Comparison of ENCODE assay signal across 13 mouse cellular contexts in the genomic region with DNA sequence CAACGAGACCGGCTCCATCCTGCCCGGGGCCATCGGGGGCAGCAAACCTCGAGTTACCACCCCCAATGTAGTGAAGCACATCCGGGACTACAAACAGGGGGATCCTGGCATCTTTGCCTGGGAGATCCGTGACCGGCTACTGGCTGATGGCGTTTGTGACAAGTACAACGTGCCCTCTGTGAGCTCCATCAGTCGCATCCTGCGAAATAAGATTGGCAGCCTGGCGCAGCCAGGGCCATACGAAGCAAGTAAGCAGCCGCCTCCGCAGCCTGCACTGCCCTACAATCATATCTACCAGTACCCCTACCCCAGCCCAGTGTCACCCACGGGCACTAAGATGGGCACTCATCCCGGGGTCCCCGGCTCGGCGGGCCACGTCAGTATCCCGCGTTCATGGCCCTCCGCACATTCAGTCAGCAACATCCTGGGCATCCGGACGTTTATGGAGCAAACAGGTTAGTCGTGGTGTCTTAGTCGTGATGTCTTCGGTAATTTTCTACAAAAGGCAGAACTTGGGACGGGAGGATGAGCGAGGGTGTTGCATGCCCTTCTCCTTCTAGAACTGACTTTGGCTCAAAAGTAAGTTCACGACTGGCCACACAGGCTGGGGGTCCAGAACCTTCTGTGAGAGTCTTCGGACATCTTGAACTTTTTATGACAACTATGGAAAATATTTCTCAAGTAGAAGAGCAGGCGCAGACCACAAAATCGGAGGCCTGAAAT. TPM values are rescaled to one million over a fixed set of nuclear protein-coding genes. Genes with fewer than 3 reads are reported as not detected.
DNase-seq lines count a peak whose midpoint lies in the region; ATAC-seq and TF ChIP-seq lines count a peak whose summit lies in the region.
"Had no signal": no experiment of that assay in that cellular context is flagged by ENCODE, and none has a peak within 500 bp of the region (broad histone marks: within the 10 kb centered on the region; RNA-seq: fewer than 3 reads in every experiment).

No protein-coding gene starts in this region.

- no peak for DNase-seq in heart, embryonic 10.5 days (ENCODE audit: low spot score)
- DNase-seq in heart, postnatal 14 days: no peak
- DNase-seq in midbrain, embryonic 10.5 days (ENCODE audit: low spot score): no peak
- DNase-seq in forebrain, postnatal 0 days: peak; percentile 6
- no peak for DNase-seq in frontal cortex, adult 2 months (ENCODE audit: extremely low spot score in 1 of 2, low spot score in 1 of 2)
- no peak for DNase-seq in adrenal gland, adult 18-20 months (ENCODE audit: low spot score in 2 of 2)
- DNase-seq: cerebellum, adult 9-10 months; lung, postnatal 36 days had no signal

- H3K36me3 ChIP-seq in heart, embryonic 10.5 days: no peaks in the 10 kb centered on the region
- no peaks in the 10 kb centered on the region for H3K36me3 ChIP-seq in midbrain, embryonic 10.5 days
- H3K36me3 ChIP-seq in midbrain, embryonic 15.5 days (replicated peaks): no peaks in the 10 kb centered on the region
- H3K36me3 ChIP-seq in forebrain, postnatal 0 days (ENCODE audit: insufficient read depth): no peaks in the 10 kb centered on the region
- no peaks in the 10 kb centered on the region for H3K36me3 ChIP-seq in neural tube, embryonic 13.5 days

- ATAC-seq in midbrain, embryonic 15.5 days (replicated peaks): no peak
- no peak; the same call in 1 of the 2 replicates for ATAC-seq in forebrain, postnatal 0 days
- ATAC-seq in neural tube, embryonic 13.5 days (ENCODE audit: low read depth): no peak

- no peak overlapping the region for H3K4me2 ChIP-seq in midbrain, embryonic 15.5 days
- no peak overlapping the region for H3K4me2 ChIP-seq in forebrain, postnatal 0 days (ENCODE audit: low read depth)
- peak overlapping the region; percentile 43 for H3K4me2 ChIP-seq in neural tube, embryonic 13.5 days

- peak overlapping the region; percentile 58 for H3K4me3 ChIP-seq in heart, embryonic 10.5 days
- peak overlapping the region; percentile 44; the same call in 1 of the 2 replicates for H3K4me3 ChIP-seq in midbrain, embryonic 10.5 days
- H3K4me3 ChIP-seq in midbrain, embryonic 15.5 days: no peak overlapping the region
- H3K4me3 ChIP-seq in forebrain, postnatal 0 days (ENCODE audit: low read depth, low read length): no peak overlapping the region
- H3K4me3 ChIP-seq in neural tube, embryonic 13.5 days: peak overlapping the region; percentile 30

- 2% methylated on average over 36 of the region's 36 CpGs for WGBS in heart, embryonic 10.5 days
- 2% methylated on average over 36 of the region's 36 CpGs for WGBS in midbrain, embryonic 10.5 days
- WGBS in midbrain, embryonic 15.5 days: 2% methylated on average over 36 of the region's 36 CpGs
- WGBS in forebrain, postnatal 0 days: 2% methylated on average over 36 of the region's 36 CpGs
- WGBS in neural tube, embryonic 13.5 days: 2% methylated on average over 36 of the region's 36 CpGs

- TF ChIP-seq CTCF in forebrain, postnatal 0 days (IDR thresholded peaks at IDR 0.05; ENCODE audit: low read depth): no peak

- no peak overlapping the region for H3K9ac ChIP-seq in midbrain, embryonic 15.5 days
- H3K9ac ChIP-seq in forebrain, postnatal 0 days: no peak overlapping the region
- H3K9ac ChIP-seq in neural tube, embryonic 13.5 days: 0 out of 2 replicates have a peak overlapping the region, but pooled peaks have one; percentile 22

- H3K27ac ChIP-seq in heart, embryonic 10.5 days: no peak overlapping the region
- no peak overlapping the region for H3K27ac ChIP-seq in midbrain, embryonic 10.5 days (replicated peaks)
- no peak overlapping the region for H3K27ac ChIP-seq in midbrain, embryonic 15.5 days
- no peak overlapping the region for H3K27ac ChIP-seq in forebrain, postnatal 0 days (ENCODE audit: low read depth, low read length)
- H3K27ac ChIP-seq in neural tube, embryonic 13.5 days (replicated peaks): no peak overlapping the region
- H3K27ac ChIP-seq: stomach, postnatal 0 days had no signal

- H3K27me3 ChIP-seq in heart, embryonic 10.5 days (ENCODE audit: insufficient read depth, poor library complexity, severe bottlenecking): peaks cover 92% of the 10 kb centered on the region
- H3K27me3 ChIP-seq in midbrain, embryonic 10.5 days (ENCODE audit: low read depth, poor library complexity, severe bottlenecking): peaks cover 96% of the 10 kb centered on the region
- peaks cover 92% of the 10 kb centered on the region for H3K27me3 ChIP-seq in midbrain, embryonic 15.5 days (replicated peaks)
- H3K27me3 ChIP-seq in forebrain, postnatal 0 days (ENCODE audit: insufficient read depth, low read length): peaks cover 86% of the 10 kb centered on the region
- H3K27me3 ChIP-seq in neural tube, embryonic 13.5 days: peaks cover 94% of the 10 kb centered on the region

- peaks cover 30% of the 10 kb centered on the region for H3K4me1 ChIP-seq in heart, embryonic 10.5 days
- H3K4me1 ChIP-seq in midbrain, embryonic 10.5 days: peaks cover 30% of the 10 kb centered on the region
- H3K4me1 ChIP-seq in midbrain, embryonic 15.5 days: peaks cover 12% of the 10 kb centered on the region
- no peaks in the 10 kb centered on the region for H3K4me1 ChIP-seq in forebrain, postnatal 0 days (ENCODE audit: insufficient read depth)
- H3K4me1 ChIP-seq in neural tube, embryonic 13.5 days (replicated peaks): peaks cover 10% of the 10 kb centered on the region

- H3K9me3 ChIP-seq in heart, embryonic 10.5 days: no peaks in the 10 kb centered on the region
- H3K9me3 ChIP-seq in midbrain, embryonic 10.5 days (replicated peaks): no peaks in the 10 kb centered on the region
- H3K9me3 ChIP-seq in midbrain, embryonic 15.5 days: no peaks in the 10 kb centered on the region
- no peaks in the 10 kb centered on the region for H3K9me3 ChIP-seq in forebrain, postnatal 0 days (ENCODE audit: low read length)
- no peaks in the 10 kb centered on the region for H3K9me3 ChIP-seq in neural tube, embryonic 13.5 days

- intact Hi-C loops in heart, postnatal 14 days (cut with DNase I): loop anchor here (5.0 to 10.0 kb wide), 2 partner anchors 371 to 679 kb away; partner anchors contain the start of gene Foxa2

RNA-seq across cellular contexts. Expression of gene Pax1, which starts 4.3 kb away (rescaled TPM):
- polyA plus RNA-seq in heart, embryonic 10.5 days (2016; fragmentation: Nextera tagmentation; extraction: Ambion mirVana): 0.54 and 1.7 TPM in 2 replicates
- 1 to 10 TPM in 1 of 2 experiments, not detected in 1; 1.1 TPM for total RNA-seq in heart, postnatal 14 days (2021)
- 0.05 and 0.15 TPM in 2 replicates for polyA plus RNA-seq in midbrain, embryonic 10.5 days (2016; fragmentation: Nextera tagmentation; extraction: Ambion mirVana)
- not detected in 2 replicates for polyA plus RNA-seq in midbrain, embryonic 15.5 days (2015; fragmentation: Nextera tagmentation; extraction: Ambion mirVana)
- total RNA-seq in forebrain, postnatal 0 days (2014; rRNA removed): 0.19 TPM in 1 of 2 replicates, not detected in the other
- polyA plus RNA-seq in forebrain, postnatal 0 days (2015; fragmentation: Nextera tagmentation; extraction: Ambion mirVana): not detected in 2 replicates
- polyA plus RNA-seq in neural tube, embryonic 13.5 days (2015; fragmentation: Nextera tagmentation; extraction: Ambion mirVana): 1.7 and 9.6 TPM in 2 replicates
- polyA plus RNA-seq in frontal cortex, adult 2 months (2012; rRNA removed): 0.08 and 0.14 TPM in 2 replicates
- under 1 TPM in 1 of 2 experiments, not detected in 1; 0.20 TPM for total RNA-seq in adrenal gland, adult 18-20 months (2021)
- total RNA-seq: left cerebral cortex, postnatal 25 days had no signal
- polyA plus RNA-seq: heart, embryonic 14.5 days; stomach, postnatal 0 days had no signal

Comparison
In these comparisons a context has a peak if more than half of its experiments do, and no peak if none do; other contexts are left out.
1. H3K4me3 ChIP-seq: peak in heart, embryonic 10.5 days (single experiment), midbrain, embryonic 10.5 days (single experiment) and neural tube, embryonic 13.5 days (single experiment); none in midbrain, embryonic 15.5 days (single experiment) and forebrain, postnatal 0 days (single experiment).